Comparison of ENCODE assay signal across 8 mouse cellular contexts in the genomic region with DNA sequence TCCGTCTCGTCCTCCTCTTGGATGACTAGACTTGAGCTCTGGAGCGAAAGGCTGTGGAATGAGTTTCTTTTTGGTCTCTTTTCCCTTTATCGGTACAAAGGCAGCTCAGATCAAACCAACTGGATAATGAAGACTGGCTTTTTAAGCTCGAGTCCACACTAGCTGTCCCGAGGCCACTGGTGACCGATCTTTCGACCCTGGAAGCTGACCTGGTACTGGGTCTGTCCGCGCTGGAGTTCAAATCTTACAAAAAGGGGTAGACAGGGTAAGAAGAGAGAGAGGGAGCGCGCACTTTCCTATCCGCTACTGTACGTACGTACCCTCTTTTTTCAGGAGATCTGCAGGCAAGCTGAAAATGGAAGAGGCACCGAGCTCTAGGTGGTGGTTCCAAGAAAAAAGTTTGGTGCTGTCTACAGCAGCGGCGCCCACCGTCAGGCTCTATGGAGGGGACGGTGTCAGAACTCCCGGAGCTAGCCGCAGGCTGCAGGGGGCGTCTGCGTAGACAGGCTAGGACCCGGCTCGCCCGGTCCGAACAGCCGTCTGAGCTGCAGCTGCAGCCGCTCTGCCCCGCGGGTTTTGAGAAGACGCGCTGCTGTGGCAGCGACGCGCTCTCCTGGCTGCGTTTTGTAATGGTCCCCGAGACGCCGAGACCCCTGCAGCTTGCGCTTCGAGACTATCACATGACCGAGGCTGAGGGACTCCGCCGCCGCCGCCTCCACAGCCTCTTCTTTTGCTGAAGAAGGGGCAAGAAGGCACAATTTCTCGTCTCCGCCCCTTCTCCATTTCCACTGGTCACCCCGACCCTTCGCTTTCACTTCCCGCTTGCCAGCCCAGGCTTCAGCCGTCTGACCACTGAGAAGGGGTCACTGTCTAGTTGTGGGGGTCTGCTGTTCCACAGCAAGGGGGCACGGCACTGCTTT. TPM values are rescaled to one million over a fixed set of nuclear protein-coding genes. Genes with fewer than 3 reads are reported as not detected.
DNase-seq lines count a peak whose midpoint lies in the region; ATAC-seq and TF ChIP-seq lines count a peak whose summit lies in the region.

No protein-coding gene starts in this region.

- no peak overlapping the region for H3K27ac ChIP-seq in testis, adult 2 months (ENCODE audit: control insufficient read depth, insufficient read depth, low read depth, low read length)
- H3K27ac ChIP-seq in liver, embryonic 12.5 days: no peak overlapping the region

- H3K4me2 ChIP-seq in liver, embryonic 12.5 days: peak overlapping the region; percentile 60

- peaks cover 25% of the 10 kb centered on the region for H3K4me1 ChIP-seq in testis, adult 2 months (ENCODE audit: control insufficient read depth, insufficient read depth, low read length)
- H3K4me1 ChIP-seq in liver, embryonic 12.5 days: peaks cover 21% of the 10 kb centered on the region

- no peaks in the 10 kb centered on the region for H3K36me3 ChIP-seq in testis, adult 2 months (ENCODE audit: control insufficient read depth, insufficient read depth, low read length)
- no peaks in the 10 kb centered on the region for H3K36me3 ChIP-seq in liver, embryonic 12.5 days
- no peaks in the 10 kb centered on the region for H3K36me3 ChIP-seq in splenic B cell, adult 2 months (ENCODE audit: control insufficient read depth, insufficient read depth, low read length, poor library complexity, severe bottlenecking)

- H3K4me3 ChIP-seq in testis, adult 2 months (ENCODE audit: control insufficient read depth, low read depth, low read length): peak overlapping the region; percentile 28
- peak overlapping the region; percentile 42 for H3K4me3 ChIP-seq in liver, embryonic 12.5 days

- peaks cover 19% of the 10 kb centered on the region for H3K27me3 ChIP-seq in testis, adult 2 months (ENCODE audit: control insufficient read depth, insufficient read depth, low read length)
- H3K27me3 ChIP-seq in liver, embryonic 12.5 days (replicated peaks): peaks cover 100% of the 10 kb centered on the region
- H3K27me3 ChIP-seq in splenic B cell, adult 2 months (ENCODE audit: control insufficient read depth, insufficient read depth, low read length, poor library complexity, severe bottlenecking): peaks cover 4% of the 10 kb centered on the region; the same call in 1 of the 2 replicates

- H3K9ac ChIP-seq in liver, embryonic 12.5 days: no peak overlapping the region

- ATAC-seq in granulocyte monocyte progenitor cell, adult 5-6 weeks (replicated peaks; ENCODE audit: poor library complexity, severe bottlenecking): peak; percentile 45
- no peak for ATAC-seq in liver, embryonic 12.5 days

- no peak for DNase-seq in testis, postnatal 10 days (ENCODE audit: low spot score)
- peak; percentile 3 for DNase-seq in splenic B cell, adult 2 months (ENCODE audit: low read depth, low spot score)
- no peak for DNase-seq in frontal cortex, postnatal 14 days (ENCODE audit: low spot score in 2 of 2)
- no peak for DNase-seq in c-Kit-positive CD71-positive TER-119-positive erythroid progenitor cells, embryonic 14.5 days (ENCODE audit: low spot score)
- DNase-seq in layer of hippocampus, postnatal 25 days (ENCODE audit: extremely low spot score in 1 of 2, low spot score in 1 of 2): no peak

- TF ChIP-seq CTCF in testis, adult 2 months (IDR thresholded peaks at IDR 0.05; ENCODE audit: control insufficient read depth, insufficient read depth, insufficient replicate concordance, low read depth, low read length): no peak

- whole genome bisulfite sequencing in liver, embryonic 12.5 days (ENCODE audit: insufficient replicate concordance): 1% methylated on average over 55 of the region's 55 CpGs

- TF ChIP-seq POLR2A in testis, adult 2 months (IDR thresholded peaks at IDR 0.05; ENCODE audit: control insufficient read depth, low read depth, low read length): no peak

- H3K9me3 ChIP-seq in liver, embryonic 12.5 days (replicated peaks): no peaks in the 10 kb centered on the region

RNA-seq across cellular contexts. Expression of a gene that starts 0.6 kb away (rescaled TPM):
- 0.35 and 0.61 TPM in 2 replicates for polyA plus RNA-seq in testis, adult 2 months (2012; rRNA removed)
- total RNA-seq in granulocyte monocyte progenitor cell, adult 5-6 weeks (2014; fragmentation: Nextera tagmentation): not detected in 2 replicates
- total RNA-seq in granulocyte monocyte progenitor cell, adult 5-6 weeks (2017): not detected in 2 replicates
- polyA plus RNA-seq in liver, embryonic 12.5 days (2016; fragmentation: Nextera tagmentation; extraction: Ambion mirVana): not detected in 2 replicates
- not detected for total RNA-seq in layer of hippocampus, postnatal 25 days (2021)
